Mouse (Mus musculus): ENCODE data around the gene Mitd1. TPM values are rescaled to one million over a fixed set of nuclear protein-coding genes. Genes with fewer than 3 reads are reported as not detected.

The Mitd1 gene
- 111 TPM for polyA plus RNA-seq (2017; shearing (Covaris generic))

DNA sequence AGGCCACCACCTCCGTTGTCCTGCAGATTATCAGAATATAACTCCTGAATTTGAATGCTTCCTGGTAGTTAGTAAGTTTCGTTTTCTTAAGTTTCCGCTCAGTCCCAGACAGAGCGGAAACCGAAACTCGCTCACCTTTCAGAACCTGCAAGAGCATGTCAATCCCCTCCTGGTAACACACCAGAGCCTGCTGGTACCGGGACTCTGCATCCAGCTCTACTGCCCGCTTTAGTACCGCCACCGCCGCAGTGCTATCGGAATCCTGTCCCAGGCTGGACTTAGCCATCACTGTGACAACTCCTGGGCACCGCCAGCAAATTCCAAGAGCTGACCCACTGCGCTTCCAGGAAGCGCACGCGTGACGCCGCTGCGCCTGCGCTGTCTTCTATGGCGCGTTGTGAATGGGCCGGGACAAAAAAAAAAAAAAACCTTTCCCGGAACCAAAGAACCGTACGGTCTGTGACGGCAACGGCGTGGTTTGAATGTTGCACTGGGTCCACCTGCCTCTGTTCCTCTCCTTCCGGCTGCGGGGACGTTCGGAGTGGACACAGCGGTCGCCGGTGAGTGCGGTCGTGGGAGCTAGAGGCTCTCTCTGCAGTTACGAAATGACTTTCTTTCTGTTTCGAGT, at the start of gene Mitd1, which contains the start of gene Mrpl30:
TSS of gene Mitd1 (minus strand) at position 387 of the 628 bp plus-strand sequence.
TSS of gene Mrpl30 (plus strand) at position 453 of the 628 bp plus-strand sequence.

DNA sequence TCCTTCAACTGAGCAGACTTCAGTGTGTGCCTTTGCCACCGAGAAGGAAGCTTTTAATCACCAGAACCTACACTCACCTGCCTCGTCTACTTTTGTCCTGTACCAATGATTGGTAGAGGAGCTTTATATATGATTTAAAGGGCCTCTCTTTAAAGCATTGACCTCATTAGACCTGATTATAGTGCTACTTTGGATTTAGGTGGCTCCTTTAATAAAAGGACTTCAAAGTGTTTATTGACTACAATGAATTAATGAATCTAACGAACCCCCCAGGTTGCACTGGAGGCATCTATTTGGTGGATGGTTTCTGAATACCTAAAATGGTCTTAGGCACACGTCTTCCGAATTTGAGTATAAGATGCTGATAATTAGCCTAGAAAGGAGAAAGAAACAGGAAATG, 26.2 kb upstream of the Mitd1 start, which contains the start of gene Lyg2:
TSS of gene Lyg2 (minus strand) at position 101 of the 400 bp plus-strand sequence.

DNA sequence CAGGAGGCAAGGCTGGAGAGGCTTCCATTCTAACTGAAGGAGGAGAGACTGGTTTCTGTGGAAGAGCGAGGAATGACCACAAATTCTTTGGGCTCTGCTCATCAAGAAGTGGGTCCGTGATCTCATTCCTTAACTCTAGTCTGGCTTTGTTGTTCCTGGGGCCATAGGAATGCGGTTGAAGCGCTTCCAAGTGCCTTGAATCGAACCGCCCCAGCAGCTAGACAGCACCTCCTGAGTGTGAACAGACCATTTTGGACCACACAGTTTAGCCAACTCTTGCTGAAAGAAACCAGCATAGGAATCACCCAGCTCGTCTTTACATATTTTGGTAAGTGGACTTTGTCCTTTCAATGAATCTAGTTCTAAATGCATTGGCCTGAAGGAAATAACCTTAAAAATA, 18.5 kb downstream of the Mitd1 start, which contains the start of gene Lipt1:
TSS of gene Lipt1 (plus strand) at position 35 of the 400 bp plus-strand sequence.

DNA sequence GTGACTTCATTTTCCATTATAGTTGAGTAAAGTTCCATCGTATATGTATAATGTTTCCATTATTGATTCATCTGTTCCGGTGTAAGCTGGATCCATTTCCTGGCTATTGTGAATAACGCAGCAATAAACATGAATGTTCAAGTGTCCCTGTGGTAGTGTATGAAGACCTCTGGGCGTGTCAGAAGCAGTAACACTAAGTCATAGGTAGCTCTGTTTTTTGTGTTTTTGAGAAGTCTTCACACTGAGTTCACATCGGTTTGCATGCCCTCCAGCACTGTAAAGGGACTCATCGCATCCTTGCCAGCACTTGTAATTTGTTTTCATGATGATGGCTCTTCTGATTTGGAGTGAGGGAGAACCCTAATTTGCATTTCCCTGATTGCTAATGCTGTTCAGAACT, 23.9 kb downstream of the Mitd1 start, which contains the start of gene Tsga10:
TSS of gene Tsga10 (minus strand) at position 144 of the 400 bp plus-strand sequence.

Other genes with a start within 250 kb of the Mitd1 start
- gene 2010300C02Rik, start 170.3 kb downstream of the Mitd1 start, polyA plus RNA-seq (2017; shearing (Covaris generic)), result 0.78 TPM
- gene Tsga10, start 24.0 kb downstream of the Mitd1 start, polyA plus RNA-seq (2017; shearing (Covaris generic)), result 2.4 TPM
- 7.1 TPM for gene Lipt1, start 18.7 kb downstream of the Mitd1 start, polyA plus RNA-seq (2017; shearing (Covaris generic))
- 216 TPM for gene Mrpl30, start 66 bp upstream of the Mitd1 start, polyA plus RNA-seq (2017; shearing (Covaris generic))
- not detected for gene Lyg2, start 26.1 kb upstream of the Mitd1 start, polyA plus RNA-seq (2017; shearing (Covaris generic))
- gene Lyg1, start 67.3 kb upstream of the Mitd1 start, polyA plus RNA-seq (2017; shearing (Covaris generic)), result not detected
- gene Txndc9, start 107.5 kb upstream of the Mitd1 start, polyA plus RNA-seq (2017; shearing (Covaris generic)), result 109 TPM
- gene Eif5b, start 107.6 kb upstream of the Mitd1 start, polyA plus RNA-seq (2017; shearing (Covaris generic)), result 21.6 TPM
- gene Rev1, start 239.4 kb upstream of the Mitd1 start, polyA plus RNA-seq (2017; shearing (Covaris generic)), result 8.3 TPM